Mouse (Mus musculus) kidney, adult 18-20 months (tissue): ENCODE data around the gene Klhl18.

Source experiments
- DNase-seq: peaks from one replicate; pipeline ENCODE4 v3.0.0; 2021

The Klhl18 gene

GRCm38 (mm10) chr9:110476124-110477091 lies at the start of gene Klhl18, which contains the start of gene Kif9:
Gene Klhl18 (minus strand): TSS chr9:110476694.
Gene Kif9 (plus strand): TSS chr9:110476958.
- peak; percentile 99 for DNase-seq

GRCm38 (mm10) chr9:110525737-110526136 lies 49.2 kb upstream of the Klhl18 start:
- no peak for DNase-seq

DNA sequence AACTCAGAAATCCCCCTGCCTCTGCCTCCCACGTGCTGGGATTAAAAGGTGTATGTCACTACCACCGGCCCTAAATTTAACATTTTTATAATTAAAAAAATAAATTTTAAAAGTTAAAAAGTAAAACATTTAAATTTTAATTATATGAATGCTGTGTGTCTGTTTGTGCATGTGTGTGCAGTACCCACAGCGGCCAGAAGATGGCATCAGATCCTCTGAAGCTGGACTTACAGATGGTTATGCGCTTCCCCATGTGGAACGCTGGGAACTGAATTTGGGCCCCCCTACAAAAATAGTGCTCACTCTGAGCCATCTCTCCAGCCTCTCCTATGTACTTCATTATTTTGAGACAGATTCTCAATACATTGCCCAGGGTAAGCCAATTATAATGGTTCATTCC lies 14.4 kb upstream of the Klhl18 start:
- peak; percentile 9 for DNase-seq

GRCm38 (mm10) chr9:110488841-110489240 lies 12.3 kb upstream of the Klhl18 start:
- DNase-seq = no peak

GRCm38 (mm10) chr9:110478639-110479038 lies 2.1 kb upstream of the Klhl18 start:
- DNase-seq = no peak

- no peak for DNase-seq
Measured at GRCm38 (mm10) chr9:110477951-110478350, 1.5 kb upstream of the Klhl18 start.

DNA sequence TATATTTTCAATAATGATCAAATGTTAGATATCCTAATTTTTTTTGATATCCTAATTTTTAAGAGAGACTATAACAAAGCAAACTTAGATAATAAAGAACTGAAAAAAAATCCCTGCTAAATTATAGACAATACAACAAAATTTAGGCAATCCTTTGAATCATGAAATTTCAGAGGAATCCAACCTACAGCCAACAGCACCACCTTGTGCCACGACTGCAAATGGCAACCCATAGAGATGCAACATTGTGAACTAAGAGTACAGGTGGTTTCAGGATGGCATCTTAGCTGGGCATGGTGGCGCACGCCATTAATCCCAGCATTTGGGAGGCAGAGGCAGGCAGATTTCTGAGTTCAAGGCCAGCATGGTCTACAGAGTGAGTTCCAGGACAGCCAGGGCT lies 10.3 kb downstream of the Klhl18 start:
- DNase-seq = peak; percentile 35

- peak; percentile 33 for DNase-seq
Measured at GRCm38 (mm10) chr9:110465336-110465735, 11.2 kb downstream of the Klhl18 start.

GRCm38 (mm10) chr9:110463983-110464591 lies 12.4 kb downstream of the Klhl18 start:
- no peak for DNase-seq

DNA sequence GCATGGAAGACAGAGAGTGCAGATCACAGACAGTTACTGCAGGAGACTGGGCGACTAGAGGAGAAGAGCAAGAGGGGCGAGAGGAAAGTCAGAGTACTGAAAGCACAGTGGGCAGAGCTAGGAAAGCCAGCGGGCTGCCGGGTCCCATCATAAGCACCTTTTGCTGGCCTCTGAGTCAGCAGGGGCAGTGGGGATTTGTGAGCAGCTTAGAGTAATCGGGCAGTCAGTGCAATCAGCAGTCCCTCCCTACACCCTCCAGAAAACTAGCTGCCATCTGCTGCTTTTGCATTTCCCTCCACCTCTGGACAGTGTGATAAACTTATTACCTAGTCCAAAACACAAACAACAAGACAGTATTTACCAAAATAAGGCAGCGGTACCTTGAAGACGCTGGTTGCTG lies 14.2 kb downstream of the Klhl18 start:
- DNase-seq = no peak

GRCm38 (mm10) chr9:110460884-110461815 lies 15.3 kb downstream of the Klhl18 start:
- no peak for DNase-seq

- no peak for DNase-seq
Measured at GRCm38 (mm10) chr9:110459145-110459727, 17.3 kb downstream of the Klhl18 start.

- no peak for DNase-seq
Measured at GRCm38 (mm10) chr9:110457926-110458325, 18.6 kb downstream of the Klhl18 start.

- no peak for DNase-seq
Measured at GRCm38 (mm10) chr9:110452523-110452922, 24.0 kb downstream of the Klhl18 start.

DNA sequence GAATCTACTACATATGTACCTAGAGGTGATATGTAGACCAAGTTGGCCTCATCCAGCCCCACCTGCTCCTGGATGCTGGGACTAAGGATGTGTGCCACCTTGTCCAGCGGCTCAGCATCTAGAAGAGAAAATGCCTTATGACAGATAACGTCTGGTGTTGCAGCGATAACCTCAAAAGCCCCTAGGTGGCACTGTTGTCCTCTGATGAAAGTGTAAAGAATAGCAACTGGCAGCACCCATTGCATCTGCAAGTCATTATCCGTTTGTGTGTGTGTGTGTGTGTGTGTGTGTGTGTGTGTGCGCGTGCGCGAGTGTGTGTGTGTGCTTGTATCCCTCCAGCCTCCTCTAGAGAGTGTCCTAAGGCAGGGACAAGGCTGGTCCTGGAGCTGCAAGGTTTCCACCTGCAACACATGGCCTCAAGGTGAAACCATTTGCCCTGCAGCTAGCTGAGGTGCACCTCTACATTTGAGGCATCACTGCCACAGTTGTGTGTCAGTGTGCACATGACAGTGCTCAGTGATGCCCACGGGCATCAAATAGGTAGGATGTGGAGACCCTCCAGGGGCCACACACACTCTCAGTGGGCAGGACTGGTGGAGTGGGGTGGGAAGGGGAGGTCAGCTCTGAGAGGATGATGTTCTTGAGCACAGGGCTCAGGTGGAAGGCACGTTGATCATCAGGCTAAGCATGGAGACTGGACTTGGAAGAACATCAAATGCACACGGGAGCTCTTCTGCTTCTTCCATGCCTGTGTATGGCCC lies 27.5 kb downstream of the Klhl18 start:
- peak; percentile 67 for DNase-seq

DNA sequence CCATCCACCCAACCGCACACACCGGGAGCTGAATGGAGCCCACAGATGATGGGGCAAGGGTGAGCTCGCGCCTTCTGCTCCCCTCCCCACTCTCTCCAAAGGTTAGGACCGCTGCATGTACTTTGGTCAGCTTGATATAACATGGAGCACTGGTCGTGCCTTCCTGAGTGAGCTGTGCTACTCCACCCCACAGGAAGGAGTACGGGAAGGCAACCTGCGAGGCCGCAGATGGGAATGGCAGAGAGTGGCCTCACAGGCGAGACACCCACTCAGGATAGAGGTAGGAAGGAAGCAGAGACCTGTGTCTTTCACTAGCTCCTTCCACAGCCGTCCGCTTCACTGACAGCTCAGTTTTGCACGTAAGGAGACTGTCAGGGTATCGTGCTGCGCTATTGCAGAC lies 28.1 kb downstream of the Klhl18 start:
- DNase-seq = no peak

- DNase-seq = no peak
Measured at GRCm38 (mm10) chr9:110440559-110440958, 35.9 kb downstream of the Klhl18 start.

DNA sequence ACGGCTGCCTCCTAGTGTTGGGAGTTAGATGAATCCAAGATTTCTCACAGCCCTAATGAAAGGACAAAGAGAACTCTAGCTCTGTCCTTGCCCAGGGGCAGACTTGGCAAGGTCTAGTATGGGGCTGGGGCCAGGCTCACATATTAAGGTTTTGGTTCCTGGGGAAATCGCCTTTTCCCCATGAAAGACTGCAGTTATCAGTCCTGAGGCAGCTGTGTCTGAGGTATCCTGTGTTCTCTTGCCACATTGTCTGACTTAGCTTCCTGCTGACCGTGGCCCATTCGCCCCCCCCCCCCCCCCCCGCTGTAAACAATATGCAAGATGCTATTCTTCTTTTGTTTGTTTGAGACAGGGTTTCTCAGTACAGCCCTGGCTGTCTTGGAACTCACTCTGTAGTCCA lies 36.4 kb downstream of the Klhl18 start:
- DNase-seq = no peak

DNA sequence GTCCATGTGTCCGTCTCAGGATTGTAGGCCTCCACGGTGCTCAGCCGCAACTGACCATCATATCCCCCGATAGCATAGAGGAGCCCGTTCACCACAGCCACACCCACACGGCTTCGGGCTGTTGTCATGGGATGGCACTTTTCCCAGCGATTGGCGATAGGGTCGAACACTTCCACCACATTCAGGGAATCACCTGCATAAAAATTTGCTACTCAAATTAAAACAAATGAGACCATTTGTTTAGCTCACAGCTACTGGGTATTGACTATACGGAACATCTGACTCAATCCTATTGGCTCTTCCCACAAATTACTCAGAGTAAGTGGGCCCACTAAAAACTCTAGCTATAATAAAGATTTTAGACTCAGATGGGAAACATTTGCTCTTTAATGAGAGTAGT lies 40.5 kb downstream of the Klhl18 start:
- DNase-seq = no peak

DNA sequence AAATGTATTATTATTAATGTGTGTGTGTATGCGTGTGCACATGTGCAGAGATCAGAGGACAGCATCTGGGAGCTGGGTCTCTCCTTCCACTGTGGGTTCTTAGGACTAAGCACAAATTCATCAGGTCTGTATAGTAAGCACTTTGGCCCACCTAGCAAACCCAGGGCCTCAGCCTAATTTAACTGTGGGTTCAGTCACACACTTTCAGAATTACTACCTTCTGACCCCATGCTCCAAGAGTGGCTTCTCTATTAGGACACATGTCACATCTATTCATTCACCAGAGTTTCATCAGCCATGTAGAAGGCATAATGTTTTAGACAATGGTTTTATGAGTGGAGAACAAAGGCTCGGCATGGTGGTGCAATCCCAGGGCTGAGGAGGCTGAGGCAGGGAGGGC lies 43.4 kb downstream of the Klhl18 start:
- no peak for DNase-seq

DNA sequence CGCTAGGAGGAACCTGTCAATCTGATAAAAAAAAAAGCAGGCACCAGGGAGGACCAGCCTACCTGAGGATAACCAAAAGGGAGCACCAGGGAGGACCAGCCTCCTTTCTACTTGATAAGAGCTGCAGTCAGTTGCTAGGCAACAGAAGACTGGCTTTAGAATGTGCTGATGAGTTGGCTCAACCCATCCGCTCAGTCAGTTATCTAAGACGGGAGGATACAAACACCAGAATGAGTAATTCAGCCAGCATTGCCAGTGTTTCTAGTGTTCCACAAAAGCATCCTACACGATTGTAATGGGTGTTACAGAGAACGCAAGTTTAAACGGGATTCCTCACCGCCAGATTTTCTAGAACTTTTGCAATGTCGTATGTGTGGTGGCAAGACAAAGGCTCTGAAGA lies 45.3 kb downstream of the Klhl18 start:
- DNase-seq = no peak
